Mouse (Mus musculus) neural tube, embryonic 13.5 days (tissue): ENCODE measurements around the gene Slc39a11. TPM values are rescaled to one million over a fixed set of nuclear protein-coding genes. Genes with fewer than 3 reads are reported as not detected.

Experiments
- ATAC-seq: fragments of 200-750 bp; cut with Nextera tagmentation; 2 replicates; pipeline ENCODE4 v1.8.0; 2017; ENCODE audit warnings: low read depth, mild to moderate bottlenecking, moderate TSS enrichment, moderate library complexity
- H3K27ac ChIP-seq: fragments of 300-500 bp; sonication (generic); replicated peaks from 2 replicates; pipeline ENCODE4 v1.5.1; 2015; ENCODE audit warnings: moderate library complexity, mild to moderate bottlenecking, inconsistent platforms
- H3K27me3 ChIP-seq: fragments of 300-500 bp; sonication (generic); 2 replicates; pipeline ENCODE4 v1.6.1; 2015; ENCODE audit warnings: mild to moderate bottlenecking, inconsistent platforms
- H3K36me3 ChIP-seq: fragments of 300-500 bp; sonication (generic); 2 replicates; pipeline ENCODE4 v1.6.1; 2015; ENCODE audit warnings: mild to moderate bottlenecking, inconsistent platforms
- H3K4me1 ChIP-seq: fragments of 300-500 bp; sonication (generic); replicated peaks from 2 replicates; pipeline ENCODE4 v1.6.1; 2015; ENCODE audit warnings: inconsistent platforms
- H3K4me2 ChIP-seq: fragments of 300-500 bp; sonication (generic); 2 replicates; pipeline ENCODE4 v1.6.1; 2015; ENCODE audit warnings: inconsistent platforms, mild to moderate bottlenecking, moderate library complexity
- H3K4me3 ChIP-seq: fragments of 300-500 bp; sonication (generic); 2 replicates; pipeline ENCODE4 v1.5.1; 2015; ENCODE audit warnings: mild to moderate bottlenecking, inconsistent platforms
- H3K9ac ChIP-seq: fragments of 300-500 bp; sonication (generic); 2 replicates; pipeline ENCODE4 v1.6.1; 2015; ENCODE audit warnings: moderate library complexity, mild to moderate bottlenecking, inconsistent platforms
- H3K9me3 ChIP-seq: fragments of 300-500 bp; sonication (generic); 2 replicates; pipeline ENCODE4 v1.6.1; 2016; ENCODE audit warnings: inconsistent platforms
- WGBS: fragments of 180-500 bp; shearing (Covaris S2); methylation state at CpG from one replicate; pipeline ENCODE4 v1.1.7; 2015; 5-methylcytosine and 5-hydroxymethylcytosine counted together
- polyA plus RNA-seq: library from polyadenylated mRNA; unstranded; fragments of >200 nt; fragmentation: Nextera tagmentation; extraction: Ambion mirVana; gene quantifications from 2 replicates; pipeline ENCODE4 v1.2.1, GENCODE M21; 2015

The Slc39a11 gene
- polyA plus RNA-seq, 1 experiment from 2014 or later, result 26.8 TPM

GRCm38 (mm10) chr11:113268831-113269319 lies 381.0 kb downstream of the Slc39a11 start:
- no peak for ATAC-seq
- Histone ChIP-seq H3K4me3 (no peak overlapping the region), H3K4me2 (no peak overlapping the region), H3K27ac (no peak overlapping the region), H3K4me1 (peaks cover 36% of the 10 kb centered on the region), H3K27me3 (no peaks in the 10 kb centered on the region), H3K36me3 (no peaks in the 10 kb centered on the region), H3K9ac (no peak overlapping the region), H3K9me3 (no peaks in the 10 kb centered on the region)
- 92% methylated on average over 8 of the region's 8 CpGs for WGBS

GRCm38 (mm10) chr11:113267516-113268230 lies 382.2 kb downstream of the Slc39a11 start:
- Histone ChIP-seq H3K27ac (no peak overlapping the region), H3K27me3 (no peaks in the 10 kb centered on the region), H3K4me1 (peaks cover 29% of the 10 kb centered on the region), H3K9me3 (no peaks in the 10 kb centered on the region), H3K4me3 (no peak overlapping the region), H3K4me2 (no peak overlapping the region), H3K9ac (no peak overlapping the region), H3K36me3 (no peaks in the 10 kb centered on the region)
- 83% methylated on average over 17 of the region's 17 CpGs for WGBS
- no peak for ATAC-seq

GRCm38 (mm10) chr11:113266706-113267105 lies 383.2 kb downstream of the Slc39a11 start:
- H3K36me3 ChIP-seq, result no peaks in the 10 kb centered on the region
- peak overlapping the region; percentile 46; the same call in 1 of the 2 replicates for H3K27ac ChIP-seq
- H3K4me3 ChIP-seq, result no peak overlapping the region
- H3K4me1 ChIP-seq, result peaks cover 31% of the 10 kb centered on the region
- no peaks in the 10 kb centered on the region for H3K27me3 ChIP-seq
- no peaks in the 10 kb centered on the region for H3K9me3 ChIP-seq
- no peak overlapping the region for H3K9ac ChIP-seq
- H3K4me2 ChIP-seq, result no peak overlapping the region
- peak; percentile 80 for ATAC-seq
- WGBS, result 25% methylated on average over 4 of the region's 4 CpGs

GRCm38 (mm10) chr11:113265567-113265966 lies 384.3 kb downstream of the Slc39a11 start:
- ATAC-seq, result no peak

GRCm38 (mm10) chr11:113263971-113264370 lies 385.9 kb downstream of the Slc39a11 start:
- Histone ChIP-seq H3K9ac (no peak overlapping the region), H3K27ac (no peak overlapping the region; the same call in 1 of the 2 replicates), H3K27me3 (no peaks in the 10 kb centered on the region), H3K4me3 (no peak overlapping the region), H3K4me2 (no peak overlapping the region), H3K9me3 (no peaks in the 10 kb centered on the region), H3K36me3 (no peaks in the 10 kb centered on the region), H3K4me1 (peaks cover 35% of the 10 kb centered on the region)
- ATAC-seq, result no peak
- WGBS, result 37% methylated on average over 7 of the region's 7 CpGs

More at GRCm38 (mm10) chr11:113265567-113265966, 384.3 kb downstream of the Slc39a11 start:
- Histone ChIP-seq H3K36me3 (no peaks in the 10 kb centered on the region), H3K27ac (no peak overlapping the region), H3K27me3 (no peaks in the 10 kb centered on the region), H3K4me2 (no peak overlapping the region), H3K9ac (no peak overlapping the region), H3K4me3 (no peak overlapping the region), H3K4me1 (peaks cover 35% of the 10 kb centered on the region), H3K9me3 (no peaks in the 10 kb centered on the region)
- WGBS, result 82% methylated on average over 3 of the region's 3 CpGs

GRCm38 (mm10) chr11:113262062-113262461 lies 387.8 kb downstream of the Slc39a11 start:
- Histone ChIP-seq H3K27ac (0 out of 2 replicates have a peak overlapping the region, but pooled peaks have one; percentile 6), H3K27me3 (no peaks in the 10 kb centered on the region), H3K4me2 (no peak overlapping the region), H3K36me3 (no peaks in the 10 kb centered on the region), H3K4me3 (no peak overlapping the region), H3K9me3 (no peaks in the 10 kb centered on the region), H3K4me1 (peaks cover 35% of the 10 kb centered on the region), H3K9ac (no peak overlapping the region)
- no peak for ATAC-seq
- WGBS, result 29% methylated on average over 8 of the region's 8 CpGs

GRCm38 (mm10) chr11:113261421-113261820 lies 388.5 kb downstream of the Slc39a11 start:
- H3K4me2 ChIP-seq, result no peak overlapping the region
- ATAC-seq, result no peak
- no peak overlapping the region for H3K4me3 ChIP-seq
- H3K36me3 ChIP-seq, result no peaks in the 10 kb centered on the region
- H3K27ac ChIP-seq, result peak overlapping the region; percentile 57
- 79% methylated on average over 4 of the region's 4 CpGs for WGBS
- H3K9me3 ChIP-seq, result no peaks in the 10 kb centered on the region
- H3K9ac ChIP-seq, result no peak overlapping the region
- no peaks in the 10 kb centered on the region for H3K27me3 ChIP-seq
- peaks cover 29% of the 10 kb centered on the region for H3K4me1 ChIP-seq

- ATAC-seq, result no peak
- peaks cover 32% of the 10 kb centered on the region for H3K4me1 ChIP-seq
- no peaks in the 10 kb centered on the region for H3K9me3 ChIP-seq
- H3K4me2 ChIP-seq, result no peak overlapping the region
- H3K36me3 ChIP-seq, result no peaks in the 10 kb centered on the region
- no peak overlapping the region for H3K4me3 ChIP-seq
- H3K27ac ChIP-seq, result no peak overlapping the region
- H3K27me3 ChIP-seq, result no peaks in the 10 kb centered on the region
- no peak overlapping the region for H3K9ac ChIP-seq
- WGBS, result 80% methylated on average over 14 of the region's 14 CpGs
These were observed 390.0 kb downstream of the Slc39a11 start for GRCm38 (mm10) chr11:113259712-113260382.

GRCm38 (mm10) chr11:113258016-113258415 lies 391.9 kb downstream of the Slc39a11 start:
- Histone ChIP-seq H3K27me3 (no peaks in the 10 kb centered on the region), H3K4me1 (peaks cover 32% of the 10 kb centered on the region), H3K27ac (no peak overlapping the region), H3K9me3 (no peaks in the 10 kb centered on the region), H3K36me3 (no peaks in the 10 kb centered on the region), H3K4me2 (no peak overlapping the region), H3K4me3 (no peak overlapping the region), H3K9ac (no peak overlapping the region)
- no peak for ATAC-seq
- 89% methylated on average over 6 of the region's 6 CpGs for WGBS

- no peaks in the 10 kb centered on the region for H3K9me3 ChIP-seq
- no peaks in the 10 kb centered on the region for H3K36me3 ChIP-seq
- no peak overlapping the region for H3K4me2 ChIP-seq
- peaks cover 10% of the 10 kb centered on the region for H3K4me1 ChIP-seq
- H3K27ac ChIP-seq, result no peak overlapping the region
- H3K9ac ChIP-seq, result no peak overlapping the region
- 38% methylated on average over 6 of the region's 6 CpGs for WGBS
- ATAC-seq, result no peak
- H3K4me3 ChIP-seq, result no peak overlapping the region
- no peaks in the 10 kb centered on the region for H3K27me3 ChIP-seq
These were observed 395.2 kb downstream of the Slc39a11 start for GRCm38 (mm10) chr11:113254653-113255052.

GRCm38 (mm10) chr11:113253169-113253568 lies 396.7 kb downstream of the Slc39a11 start:
- H3K27me3 ChIP-seq, result no peaks in the 10 kb centered on the region
- 87% methylated on average over 4 of the region's 4 CpGs for WGBS

GRCm38 (mm10) chr11:113251172-113251571 lies 398.7 kb downstream of the Slc39a11 start:
- no peak overlapping the region for H3K27ac ChIP-seq
- 90% methylated on average over 7 of the region's 7 CpGs for WGBS
- no peak overlapping the region for H3K4me3 ChIP-seq
- no peak overlapping the region for H3K4me2 ChIP-seq
- peaks cover 10% of the 10 kb centered on the region for H3K4me1 ChIP-seq
- H3K9ac ChIP-seq, result no peak overlapping the region
- ATAC-seq, result no peak
- no peaks in the 10 kb centered on the region for H3K9me3 ChIP-seq
- H3K36me3 ChIP-seq, result no peaks in the 10 kb centered on the region
- H3K27me3 ChIP-seq, result no peaks in the 10 kb centered on the region

More at GRCm38 (mm10) chr11:113253169-113253568, 396.7 kb downstream of the Slc39a11 start:
- Histone ChIP-seq H3K4me3 (no peak overlapping the region), H3K9ac (no peak overlapping the region), H3K4me1 (peaks cover 10% of the 10 kb centered on the region), H3K36me3 (no peaks in the 10 kb centered on the region), H3K27ac (no peak overlapping the region), H3K4me2 (no peak overlapping the region), H3K9me3 (no peaks in the 10 kb centered on the region)
- ATAC-seq, result no peak
